Comparison of ENCODE assay signal across 16 mouse cellular contexts in the genomic region with DNA sequence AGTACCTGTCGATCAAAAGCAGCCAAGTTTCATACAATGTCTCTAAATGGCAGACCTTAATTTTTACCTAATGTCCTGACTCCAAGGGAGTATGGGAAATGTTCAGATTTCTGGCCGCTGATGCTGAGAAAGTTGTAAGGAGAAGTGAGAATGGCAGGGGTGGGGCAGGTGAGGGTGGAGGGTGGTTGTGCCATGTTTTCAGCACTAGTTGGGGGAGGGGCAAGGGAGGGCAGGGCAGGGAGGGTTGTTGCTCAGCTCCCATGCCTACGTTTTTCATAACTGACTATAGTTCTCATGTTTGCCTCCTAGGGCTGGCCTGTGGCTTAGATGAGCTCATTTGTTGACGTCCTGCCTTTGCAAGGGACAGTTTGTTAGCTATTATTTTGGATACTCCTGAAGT. TPM values are rescaled to one million over a fixed set of nuclear protein-coding genes. Genes with fewer than 3 reads are reported as not detected.
DNase-seq lines count a peak whose midpoint lies in the region; ATAC-seq and TF ChIP-seq lines count a peak whose summit lies in the region.
"Had no signal": no experiment of that assay in that cellular context is flagged by ENCODE, and none has a peak within 500 bp of the region (broad histone marks: within the 10 kb centered on the region; RNA-seq: fewer than 3 reads in every experiment).

No protein-coding gene starts in this region.

- no peak overlapping the region for H3K4me3 ChIP-seq in embryonic facial prominence, embryonic 15.5 days (replicated peaks)
- H3K4me3 ChIP-seq in embryonic facial prominence, embryonic 10.5 days, result no peak overlapping the region
- no peak overlapping the region for H3K4me3 ChIP-seq in hindbrain, postnatal 0 days (ENCODE audit: low read length)
- H3K4me3 ChIP-seq in hindbrain, embryonic 11.5 days (ENCODE audit: low read depth, low read length), result no peak overlapping the region
- H3K4me3 ChIP-seq in forebrain, postnatal 0 days (ENCODE audit: low read depth, low read length), result no peak overlapping the region
- H3K4me3 ChIP-seq: hindbrain, embryonic 13.5 days; liver, embryonic 15.5 days; midbrain, embryonic 13.5 days; myocyte; neural tube, embryonic 15.5 days had no signal

- H3K36me3 ChIP-seq in embryonic facial prominence, embryonic 15.5 days, result no peaks in the 10 kb centered on the region
- no peaks in the 10 kb centered on the region for H3K36me3 ChIP-seq in embryonic facial prominence, embryonic 10.5 days (replicated peaks)
- H3K36me3 ChIP-seq in hindbrain, postnatal 0 days (ENCODE audit: insufficient read depth, low read length), result no peaks in the 10 kb centered on the region
- no peaks in the 10 kb centered on the region for H3K36me3 ChIP-seq in hindbrain, embryonic 11.5 days (ENCODE audit: control insufficient read depth, insufficient read depth, low read length)
- H3K36me3 ChIP-seq in forebrain, postnatal 0 days (ENCODE audit: insufficient read depth), result no peaks in the 10 kb centered on the region
- H3K36me3 ChIP-seq: hindbrain, embryonic 13.5 days; liver, embryonic 15.5 days; midbrain, embryonic 13.5 days; neural tube, embryonic 15.5 days had no signal

- H3K27ac ChIP-seq in embryonic facial prominence, embryonic 15.5 days (replicated peaks), result peak overlapping the region; percentile 69
- no peak overlapping the region for H3K27ac ChIP-seq in embryonic facial prominence, embryonic 10.5 days (replicated peaks)
- peak overlapping the region; percentile 70 for H3K27ac ChIP-seq in hindbrain, postnatal 0 days
- no peak overlapping the region for H3K27ac ChIP-seq in hindbrain, embryonic 11.5 days (ENCODE audit: low read depth, low read length)
- peak overlapping the region; percentile 57 for H3K27ac ChIP-seq in forebrain, postnatal 0 days (ENCODE audit: low read depth, low read length)
- H3K27ac ChIP-seq: hindbrain, embryonic 13.5 days; kidney, postnatal 0 days; liver, embryonic 15.5 days; midbrain, embryonic 13.5 days; neural tube, embryonic 15.5 days had no signal

- no peak overlapping the region for H3K4me2 ChIP-seq in embryonic facial prominence, embryonic 15.5 days (replicated peaks)
- H3K4me2 ChIP-seq in hindbrain, postnatal 0 days (ENCODE audit: low read depth, low read length), result no peak overlapping the region
- no peak overlapping the region for H3K4me2 ChIP-seq in hindbrain, embryonic 11.5 days (replicated peaks; ENCODE audit: low read depth, low read length)
- H3K4me2 ChIP-seq in forebrain, postnatal 0 days (ENCODE audit: low read depth), result no peak overlapping the region
- H3K4me2 ChIP-seq: hindbrain, embryonic 13.5 days; liver, embryonic 15.5 days; midbrain, embryonic 13.5 days; neural tube, embryonic 15.5 days had no signal

- no peaks in the 10 kb centered on the region for H3K27me3 ChIP-seq in embryonic facial prominence, embryonic 15.5 days
- H3K27me3 ChIP-seq in embryonic facial prominence, embryonic 10.5 days (replicated peaks; ENCODE audit: low read depth, poor library complexity, severe bottlenecking), result no peaks in the 10 kb centered on the region
- no peaks in the 10 kb centered on the region for H3K27me3 ChIP-seq in hindbrain, postnatal 0 days (ENCODE audit: insufficient read depth, low read length)
- H3K27me3 ChIP-seq in hindbrain, embryonic 11.5 days (ENCODE audit: control insufficient read depth, insufficient read depth, low read length), result no peaks in the 10 kb centered on the region
- no peaks in the 10 kb centered on the region for H3K27me3 ChIP-seq in forebrain, postnatal 0 days (ENCODE audit: insufficient read depth, low read length)
- H3K27me3 ChIP-seq: hindbrain, embryonic 13.5 days; liver, embryonic 15.5 days; midbrain, embryonic 13.5 days; neural tube, embryonic 15.5 days had no signal

- ATAC-seq in embryonic facial prominence, embryonic 15.5 days (ENCODE audit: insufficient number of reproducible peaks, low FRiP score, low TSS enrichment, low read depth), result no peak
- no peak for ATAC-seq in hindbrain, postnatal 0 days
- ATAC-seq in hindbrain, embryonic 11.5 days (ENCODE audit: low FRiP score), result no peak
- ATAC-seq in forebrain, postnatal 0 days, result 0 out of 2 replicates have a peak, but pooled peaks have one; percentile 7
- ATAC-seq: intestine, postnatal 0 days; midbrain, embryonic 13.5 days had no signal

- WGBS in embryonic facial prominence, embryonic 15.5 days, result 56% methylated on average over 4 of the region's 4 CpGs
- WGBS in embryonic facial prominence, embryonic 10.5 days, result 82% methylated on average over 4 of the region's 4 CpGs
- 69% methylated on average over 4 of the region's 4 CpGs for WGBS in hindbrain, postnatal 0 days
- WGBS in hindbrain, embryonic 11.5 days, result 78% methylated on average over 4 of the region's 4 CpGs
- WGBS in forebrain, postnatal 0 days, result 66% methylated on average over 4 of the region's 4 CpGs

- DNase-seq in embryonic facial prominence, embryonic 10.5 days (ENCODE audit: low spot score), result no peak
- DNase-seq in hindbrain, postnatal 0 days (ENCODE audit: low spot score), result no peak
- no peak for DNase-seq in hindbrain, embryonic 11.5 days (ENCODE audit: low spot score)
- peak; percentile 66 for DNase-seq in A20 (ENCODE audit: low read depth, low spot score)
- DNase-seq in forebrain, postnatal 0 days, result no peak
- DNase-seq in right cerebral cortex, postnatal 25 days, result no peak
- DNase-seq in right cerebral cortex, postnatal 10 days (ENCODE audit: low spot score in 2 of 2), result no peak

- H3K9me3 ChIP-seq in embryonic facial prominence, embryonic 15.5 days (replicated peaks), result no peaks in the 10 kb centered on the region
- no peaks in the 10 kb centered on the region for H3K9me3 ChIP-seq in embryonic facial prominence, embryonic 10.5 days
- no peaks in the 10 kb centered on the region for H3K9me3 ChIP-seq in hindbrain, postnatal 0 days (ENCODE audit: low read length)
- H3K9me3 ChIP-seq in hindbrain, embryonic 11.5 days (ENCODE audit: control insufficient read depth, low read length), result no peaks in the 10 kb centered on the region
- H3K9me3 ChIP-seq in forebrain, postnatal 0 days (ENCODE audit: low read length), result no peaks in the 10 kb centered on the region
- H3K9me3 ChIP-seq: hindbrain, embryonic 13.5 days; liver, embryonic 15.5 days; midbrain, embryonic 13.5 days; neural tube, embryonic 15.5 days had no signal

- H3K4me1 ChIP-seq in embryonic facial prominence, embryonic 15.5 days, result peaks cover 10% of the 10 kb centered on the region
- no peaks in the 10 kb centered on the region for H3K4me1 ChIP-seq in embryonic facial prominence, embryonic 10.5 days
- H3K4me1 ChIP-seq in hindbrain, postnatal 0 days (ENCODE audit: insufficient read depth, low read length), result 0 out of 2 replicates have a peak, but pooled peaks cover 3% of the 10 kb centered on the region
- H3K4me1 ChIP-seq in hindbrain, embryonic 11.5 days (replicated peaks; ENCODE audit: control insufficient read depth, insufficient read depth, low read length), result no peaks in the 10 kb centered on the region
- H3K4me1 ChIP-seq in forebrain, postnatal 0 days (ENCODE audit: insufficient read depth), result no peaks in the 10 kb centered on the region
- H3K4me1 ChIP-seq: hindbrain, embryonic 13.5 days; midbrain, embryonic 13.5 days; neural tube, embryonic 15.5 days had no signal

- TF ChIP-seq CTCF in hindbrain, postnatal 0 days (IDR thresholded peaks at IDR 0.05; ENCODE audit: low read depth), result no peak
- no peak for TF ChIP-seq CTCF in forebrain, postnatal 0 days (IDR thresholded peaks at IDR 0.05; ENCODE audit: low read depth)

- H3K9ac ChIP-seq in embryonic facial prominence, embryonic 15.5 days, result no peak overlapping the region
- H3K9ac ChIP-seq in hindbrain, postnatal 0 days (replicated peaks; ENCODE audit: low read length), result no peak overlapping the region
- H3K9ac ChIP-seq in hindbrain, embryonic 11.5 days (ENCODE audit: low read depth, low read length), result no peak overlapping the region
- H3K9ac ChIP-seq in forebrain, postnatal 0 days, result no peak overlapping the region
- H3K9ac ChIP-seq: hindbrain, embryonic 13.5 days; liver, embryonic 15.5 days; midbrain, embryonic 13.5 days; neural tube, embryonic 15.5 days had no signal

RNA-seq across cellular contexts. Expression of a gene that starts 18.2 kb away (rescaled TPM):
- 3.6 and 5.4 TPM in 2 replicates for polyA plus RNA-seq in embryonic facial prominence, embryonic 15.5 days (2015; fragmentation: Nextera tagmentation; extraction: Ambion mirVana)
- polyA plus RNA-seq in embryonic facial prominence, embryonic 10.5 days (2016; fragmentation: Nextera tagmentation; extraction: Ambion mirVana), result not detected in 2 replicates
- 0.63 and 0.93 TPM in 2 replicates for total RNA-seq in hindbrain, postnatal 0 days (2014; rRNA removed)
- 0.94 and 1.1 TPM in 2 replicates for polyA plus RNA-seq in hindbrain, postnatal 0 days (2015; fragmentation: Nextera tagmentation; extraction: Ambion mirVana)
- polyA plus RNA-seq in hindbrain, embryonic 11.5 days (2014; fragmentation: Nextera tagmentation; extraction: Ambion mirVana), result not detected in 2 replicates
- total RNA-seq in forebrain, postnatal 0 days (2014; rRNA removed), result 0.62 TPM in 1 of 2 replicates, not detected in the other
- 0.89 and 1.2 TPM in 2 replicates for polyA plus RNA-seq in forebrain, postnatal 0 days (2015; fragmentation: Nextera tagmentation; extraction: Ambion mirVana)
- polyA plus RNA-seq: hindbrain, embryonic 13.5 days; kidney, postnatal 0 days; midbrain, embryonic 13.5 days; stomach, embryonic 14.5 days had no signal

RNA-seq across cellular contexts. Expression of a gene that starts 41.8 kb away (rescaled TPM):
- 30.4 and 32.0 TPM in 2 replicates for polyA plus RNA-seq in embryonic facial prominence, embryonic 15.5 days (2015; fragmentation: Nextera tagmentation; extraction: Ambion mirVana)
- 16.7 and 17.6 TPM in 2 replicates for polyA plus RNA-seq in embryonic facial prominence, embryonic 10.5 days (2016; fragmentation: Nextera tagmentation; extraction: Ambion mirVana)
- 37.9 and 40.4 TPM in 2 replicates for total RNA-seq in hindbrain, postnatal 0 days (2014; rRNA removed)
- 36.2 and 37.3 TPM in 2 replicates for polyA plus RNA-seq in hindbrain, postnatal 0 days (2015; fragmentation: Nextera tagmentation; extraction: Ambion mirVana)
- polyA plus RNA-seq in hindbrain, embryonic 11.5 days (2014; fragmentation: Nextera tagmentation; extraction: Ambion mirVana), result 24.9 and 26.8 TPM in 2 replicates
- total RNA-seq in forebrain, postnatal 0 days (2014; rRNA removed), result 32.5 and 50.2 TPM in 2 replicates
- 25.9 and 34.0 TPM in 2 replicates for polyA plus RNA-seq in forebrain, postnatal 0 days (2015; fragmentation: Nextera tagmentation; extraction: Ambion mirVana)

RNA-seq across cellular contexts. Expression of a gene that starts 50.7 kb away (rescaled TPM):
- polyA plus RNA-seq in embryonic facial prominence, embryonic 15.5 days (2015; fragmentation: Nextera tagmentation; extraction: Ambion mirVana), result 131 and 140 TPM in 2 replicates
- polyA plus RNA-seq in embryonic facial prominence, embryonic 10.5 days (2016; fragmentation: Nextera tagmentation; extraction: Ambion mirVana), result 185 and 189 TPM in 2 replicates
- 526 and 577 TPM in 2 replicates for total RNA-seq in hindbrain, postnatal 0 days (2014; rRNA removed)
- 251 and 278 TPM in 2 replicates for polyA plus RNA-seq in hindbrain, postnatal 0 days (2015; fragmentation: Nextera tagmentation; extraction: Ambion mirVana)
- 273 and 295 TPM in 2 replicates for polyA plus RNA-seq in hindbrain, embryonic 11.5 days (2014; fragmentation: Nextera tagmentation; extraction: Ambion mirVana)
- total RNA-seq in forebrain, postnatal 0 days (2014; rRNA removed), result 545 and 656 TPM in 2 replicates
- 345 and 405 TPM in 2 replicates for polyA plus RNA-seq in forebrain, postnatal 0 days (2015; fragmentation: Nextera tagmentation; extraction: Ambion mirVana)

Comparison
In these comparisons a context has a peak if more than half of its experiments do, and no peak if none do; other contexts are left out.
1. H3K27ac ChIP-seq: peak in embryonic facial prominence, embryonic 15.5 days (single experiment), hindbrain, postnatal 0 days (single experiment) and forebrain, postnatal 0 days (single experiment); none in embryonic facial prominence, embryonic 10.5 days (single experiment) and hindbrain, embryonic 11.5 days (single experiment).